Mouse (Mus musculus) neural tube, embryonic 11.5 days (tissue): ENCODE data around the gene Tmem268. TPM values are rescaled to one million over a fixed set of nuclear protein-coding genes. Genes with fewer than 3 reads are reported as not detected.

Source experiments
- ATAC-seq: fragments of 200-750 bp; cut with Nextera tagmentation; 2 replicates; pipeline ENCODE4 v1.8.0; 2017; ENCODE audit warnings: moderate number of reproducible peaks, mild to moderate bottlenecking, moderate TSS enrichment, moderate library complexity; ENCODE audit not compliant: insufficient read depth, low FRiP score, low TSS enrichment
- DNase-seq: peaks from one replicate; pipeline ENCODE4 v3.0.0-alpha.2; 2015; ENCODE audit warnings: low spot score
- H3K27ac ChIP-seq: fragments of 300-500 bp; sonication (generic); 2 replicates; pipeline ENCODE4 v1.5.1; 2014; ENCODE audit warnings: low read depth, mild to moderate bottlenecking, low read length
- H3K27me3 ChIP-seq: fragments of 300-500 bp; sonication (generic); 2 replicates; pipeline ENCODE4 v1.6.1; 2014; ENCODE audit warnings: mild to moderate bottlenecking, low read length, mixed read lengths; ENCODE audit not compliant: control insufficient read depth, insufficient read depth
- H3K36me3 ChIP-seq: fragments of 300-500 bp; sonication (generic); 2 replicates; pipeline ENCODE4 v1.6.1; 2014; ENCODE audit warnings: mild to moderate bottlenecking, low read length, moderate library complexity, mixed read lengths; ENCODE audit not compliant: control insufficient read depth, insufficient read depth
- H3K4me1 ChIP-seq: fragments of 300-500 bp; sonication (generic); 2 replicates; pipeline ENCODE4 v1.6.1; 2014; ENCODE audit warnings: low read length, mixed read lengths; ENCODE audit not compliant: control insufficient read depth, insufficient read depth
- H3K4me2 ChIP-seq: fragments of 300-500 bp; sonication (generic); 2 replicates; pipeline ENCODE4 v1.6.1; 2014; ENCODE audit warnings: low read depth, mild to moderate bottlenecking, moderate library complexity
- H3K4me3 ChIP-seq: fragments of 300-500 bp; sonication (generic); 2 replicates; pipeline ENCODE4 v1.5.1; 2014; ENCODE audit warnings: low read depth, low read length
- H3K9ac ChIP-seq: fragments of 300-500 bp; sonication (generic); 2 replicates; pipeline ENCODE4 v1.6.1; 2014; ENCODE audit warnings: mild to moderate bottlenecking, low read length
- H3K9me3 ChIP-seq: fragments of 300-500 bp; sonication (generic); 2 replicates; pipeline ENCODE4 v1.6.1; 2016; ENCODE audit warnings: low read length; ENCODE audit not compliant: control insufficient read depth
- WGBS: fragments of 180-500 bp; shearing (Covaris S2); extraction: QIAGEN DNeasy Blood & Tissue Kit; methylation state at CpG from one replicate; pipeline ENCODE4 v1.1.7; 2014; 5-methylcytosine and 5-hydroxymethylcytosine counted together
- polyA plus RNA-seq: library from polyadenylated mRNA; unstranded; fragments of >200 nt; fragmentation: Nextera tagmentation; extraction: Ambion mirVana; gene quantifications from 2 replicates; pipeline ENCODE4 v1.2.1, GENCODE M21; 2014

Gene Tmem268
- polyA plus RNA-seq, 1 experiment from 2014 or later, result 6.2 TPM

DNA sequence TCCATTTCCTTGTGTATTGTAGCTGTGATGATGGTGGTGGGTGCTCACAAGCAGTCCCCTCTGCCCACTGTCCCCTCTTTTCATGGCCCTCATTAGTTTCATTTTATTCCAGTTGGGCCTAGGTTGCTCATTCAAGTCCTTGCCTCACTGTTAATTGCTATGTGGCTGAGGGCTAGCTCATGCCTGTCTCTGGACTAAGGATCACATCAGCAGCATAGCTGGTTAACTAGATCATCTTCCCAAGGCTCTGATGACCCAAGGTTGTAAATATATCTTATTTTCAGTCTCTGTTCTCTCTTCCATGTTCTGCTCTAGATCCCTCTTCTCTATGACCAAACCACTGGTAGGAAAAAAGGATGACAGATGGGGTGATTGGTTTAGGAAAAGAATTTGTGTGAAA lies 42.7 kb downstream of the Tmem268 start:
- Histone ChIP-seq H3K36me3 (no peaks in the 10 kb centered on the region), H3K9ac (no peak overlapping the region), H3K27ac (no peak overlapping the region), H3K4me2 (no peak overlapping the region), H3K4me3 (no peak overlapping the region), H3K4me1 (no peaks in the 10 kb centered on the region), H3K9me3 (no peaks in the 10 kb centered on the region), H3K27me3 (no peaks in the 10 kb centered on the region)
- DNase-seq (no peak), ATAC-seq (no peak)

DNA sequence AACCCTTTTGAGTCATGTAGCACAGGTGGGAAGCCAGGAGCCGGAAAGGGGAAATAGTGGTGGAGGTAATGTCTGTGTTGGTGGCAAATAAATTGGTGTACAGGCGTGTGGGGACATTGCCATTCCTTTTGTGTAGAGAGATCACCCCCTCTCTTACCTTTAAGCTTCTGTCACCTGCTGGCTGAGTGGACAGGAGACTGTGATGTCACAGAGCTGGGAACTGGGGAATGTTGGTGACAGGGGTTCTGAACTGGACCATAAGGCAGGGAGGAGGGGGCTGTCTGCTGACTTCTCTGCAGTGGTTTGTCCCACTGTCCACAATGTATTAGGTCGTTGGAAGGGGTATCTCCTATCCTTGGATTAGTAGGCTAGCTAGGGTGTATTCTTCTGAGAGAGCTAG lies 46.4 kb downstream of the Tmem268 start, which contains the start of gene Gm11213:
Gm11213 (minus strand) TSS at position 317 of the 400 bp plus-strand sequence.
- ATAC-seq (no peak), DNase-seq (no peak)
- no peaks in the 10 kb centered on the region for H3K4me1 ChIP-seq
- no peaks in the 10 kb centered on the region for H3K27me3 ChIP-seq
- no peak within 1 kb of the TSS for H3K4me2 ChIP-seq
- H3K36me3 ChIP-seq, result no peaks in the 10 kb centered on the region
- no peaks in the 10 kb centered on the region for H3K9me3 ChIP-seq
- H3K4me3 ChIP-seq, result no peak within 1 kb of the TSS
- H3K9ac ChIP-seq, result no peak within 1 kb of the TSS
- no peak within 1 kb of the TSS for H3K27ac ChIP-seq
- WGBS, result 77% methylated on average over 3 of the region's 3 CpGs

DNA sequence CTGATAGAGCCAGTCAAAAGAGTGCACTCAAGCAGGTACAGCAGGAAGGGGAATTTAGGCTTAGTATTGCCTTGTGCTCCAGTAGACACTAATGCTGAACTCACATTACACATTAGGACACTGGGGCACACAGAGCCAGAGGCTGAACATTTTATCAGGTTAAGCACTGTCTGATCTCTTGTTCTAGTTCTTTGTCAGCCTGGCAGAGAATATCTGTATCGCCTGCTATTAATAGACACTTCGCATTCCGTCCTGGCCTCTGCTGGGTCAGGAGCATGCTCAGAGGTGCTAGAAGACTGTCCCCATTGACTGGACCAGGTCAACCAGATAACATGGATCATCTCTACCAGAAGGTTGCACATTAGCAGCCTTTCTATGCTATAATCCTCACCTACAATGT lies 47.0 kb downstream of the Tmem268 start:
- Histone ChIP-seq H3K4me3 (no peak overlapping the region), H3K4me2 (no peak overlapping the region), H3K4me1 (no peaks in the 10 kb centered on the region), H3K27me3 (no peaks in the 10 kb centered on the region), H3K27ac (no peak overlapping the region), H3K9ac (no peak overlapping the region), H3K9me3 (no peaks in the 10 kb centered on the region), H3K36me3 (no peaks in the 10 kb centered on the region)
- 89% methylated on average over 3 of the region's 3 CpGs for WGBS
- DNase-seq (no peak), ATAC-seq (no peak)

DNA sequence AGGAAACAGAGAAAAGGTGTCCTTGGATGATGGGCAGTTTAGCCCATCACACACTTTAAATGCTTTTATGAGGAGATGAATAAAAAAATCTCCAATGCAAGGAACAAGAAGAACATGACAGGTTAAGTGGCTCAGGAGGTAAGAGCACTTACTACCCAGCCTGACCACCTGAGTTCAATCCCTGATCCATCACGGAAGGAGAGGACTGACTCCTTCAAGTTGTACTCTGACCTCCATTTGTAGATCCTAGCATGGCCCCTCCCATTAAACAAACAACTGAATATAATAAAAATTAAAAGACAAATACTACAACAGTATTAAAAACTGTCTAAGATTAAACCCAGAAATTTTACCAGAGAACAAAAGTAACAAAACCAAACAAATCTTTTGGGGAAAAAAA lies 47.4 kb downstream of the Tmem268 start:
- Histone ChIP-seq H3K27me3 (no peaks in the 10 kb centered on the region), H3K9me3 (no peaks in the 10 kb centered on the region), H3K27ac (no peak overlapping the region), H3K36me3 (no peaks in the 10 kb centered on the region), H3K4me1 (no peaks in the 10 kb centered on the region), H3K4me3 (no peak overlapping the region), H3K4me2 (no peak overlapping the region), H3K9ac (no peak overlapping the region)
- no peak for DNase-seq
- WGBS, result 82% methylated on average over 1 of the region's 1 CpGs
- no peak for ATAC-seq

DNA sequence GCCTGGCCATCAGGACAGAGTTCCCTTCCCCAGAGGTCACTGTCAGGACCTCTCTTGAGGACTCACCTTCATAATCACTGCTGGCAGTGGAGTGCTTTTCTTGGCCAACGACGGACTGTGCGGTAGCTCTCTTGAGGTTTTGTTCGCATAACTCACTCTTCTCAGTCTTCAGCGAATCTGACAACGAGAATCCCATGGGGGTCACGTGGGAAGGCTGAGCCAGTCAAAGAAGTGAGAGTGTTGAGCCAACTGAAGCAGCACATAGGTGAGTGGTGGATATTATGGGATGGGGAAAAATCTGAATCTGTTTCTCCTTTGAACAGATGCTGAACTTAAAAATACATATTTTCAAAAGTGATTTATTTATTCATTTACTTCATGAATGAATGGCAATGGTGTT lies 49.8 kb downstream of the Tmem268 start:
- Histone ChIP-seq H3K27ac (no peak overlapping the region), H3K9ac (no peak overlapping the region), H3K36me3 (no peaks in the 10 kb centered on the region), H3K4me2 (no peak overlapping the region), H3K9me3 (no peaks in the 10 kb centered on the region), H3K4me3 (no peak overlapping the region), H3K27me3 (no peaks in the 10 kb centered on the region), H3K4me1 (no peaks in the 10 kb centered on the region)
- DNase-seq, result no peak
- ATAC-seq, result no peak
- WGBS, result 80% methylated on average over 7 of the region's 7 CpGs

DNA sequence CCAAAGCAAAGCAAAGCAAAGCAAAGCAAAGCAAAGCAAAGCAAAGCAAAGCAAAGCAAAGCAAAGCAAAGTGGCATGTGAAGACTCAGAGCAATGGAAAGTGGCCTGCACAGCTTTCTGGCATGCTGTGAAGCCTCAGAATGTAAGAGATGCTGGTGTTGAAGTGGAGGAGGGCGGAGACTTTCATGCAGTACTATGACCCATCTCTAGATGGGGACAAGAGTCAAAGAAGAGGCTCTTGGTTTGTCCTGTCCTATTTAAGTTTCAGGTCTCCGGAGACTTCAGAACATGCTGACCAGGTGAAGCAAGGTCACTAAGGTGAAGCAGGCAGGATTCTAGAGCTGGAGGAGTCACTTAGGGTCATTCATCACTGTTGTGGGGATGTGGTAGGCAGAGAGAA lies 63.3 kb downstream of the Tmem268 start:
- H3K4me3 ChIP-seq, result no peak overlapping the region
- ATAC-seq (no peak), DNase-seq (no peak)
- no peak overlapping the region for H3K4me2 ChIP-seq
- no peak overlapping the region for H3K9ac ChIP-seq
- no peak overlapping the region for H3K27ac ChIP-seq
- H3K27me3 ChIP-seq, result no peaks in the 10 kb centered on the region
- 80% methylated on average over 2 of the region's 2 CpGs for WGBS
- H3K9me3 ChIP-seq, result no peaks in the 10 kb centered on the region
- H3K36me3 ChIP-seq, result no peaks in the 10 kb centered on the region
- H3K4me1 ChIP-seq, result no peaks in the 10 kb centered on the region

DNA sequence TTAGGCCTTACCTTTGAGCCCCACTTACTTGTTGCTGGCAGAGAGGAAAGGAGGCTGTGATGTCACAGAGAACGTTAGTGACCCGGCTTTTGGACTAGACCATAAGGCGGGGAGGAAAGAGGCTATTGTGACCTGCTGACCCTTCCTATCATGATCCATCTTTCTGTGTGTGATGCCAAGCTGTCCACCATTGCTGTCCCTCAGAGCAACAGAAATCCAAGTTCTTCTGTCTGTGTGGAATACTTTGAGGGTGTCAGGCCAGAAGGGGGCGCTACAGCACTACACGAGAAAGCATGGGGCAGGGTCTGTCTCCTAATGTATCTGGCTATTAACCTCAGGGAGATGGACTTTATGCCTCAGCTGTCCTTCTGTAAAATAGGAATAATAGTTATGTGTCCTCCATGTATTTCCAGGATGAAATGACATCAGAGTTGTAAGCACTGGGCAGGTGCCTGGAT lies 63.8 kb downstream of the Tmem268 start, which contains the start of gene Tex48:
Tex48 (minus strand) TSS at position 51 of the 458 bp plus-strand sequence.
- no peaks in the 10 kb centered on the region for H3K27me3 ChIP-seq
- H3K9ac ChIP-seq, result no peak within 1 kb of the TSS
- WGBS, result 64% methylated on average over 5 of the region's 5 CpGs
- no peak for ATAC-seq
- no peaks in the 10 kb centered on the region for H3K4me1 ChIP-seq
- H3K4me2 ChIP-seq, result no peak within 1 kb of the TSS
- DNase-seq, result peak; percentile 54
- no peaks in the 10 kb centered on the region for H3K36me3 ChIP-seq
- H3K9me3 ChIP-seq, result no peaks in the 10 kb centered on the region
- no peak within 1 kb of the TSS for H3K4me3 ChIP-seq
- no peak within 1 kb of the TSS for H3K27ac ChIP-seq

DNA sequence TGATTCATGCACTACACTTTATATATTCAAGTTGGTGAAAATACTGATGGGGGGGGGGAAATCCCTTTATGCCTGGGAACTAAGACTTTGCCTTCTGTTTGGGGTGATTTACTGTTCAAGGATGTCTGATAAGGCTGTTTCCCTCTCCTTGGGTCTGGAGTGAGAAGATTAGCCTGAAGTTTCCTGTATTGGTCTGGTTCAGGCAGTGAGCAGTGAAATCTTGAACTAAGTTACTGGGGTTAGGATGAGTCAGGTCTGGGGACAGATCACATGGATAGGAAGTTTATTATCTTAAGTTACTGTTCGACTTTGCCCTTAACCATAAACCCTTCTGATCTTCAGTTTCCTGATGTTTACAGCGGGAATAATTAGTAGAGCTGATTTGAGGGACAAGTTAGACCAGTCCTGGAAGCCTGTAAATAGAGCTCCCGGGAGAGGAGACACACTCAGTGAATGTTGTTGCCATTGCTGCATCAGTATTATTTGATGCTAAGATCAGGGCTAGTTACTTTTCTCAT lies 67.0 kb downstream of the Tmem268 start:
- no peak for DNase-seq
- Histone ChIP-seq H3K36me3 (no peaks in the 10 kb centered on the region), H3K27me3 (no peaks in the 10 kb centered on the region), H3K4me1 (no peaks in the 10 kb centered on the region), H3K9me3 (no peaks in the 10 kb centered on the region), H3K9ac (no peak overlapping the region), H3K27ac (no peak overlapping the region), H3K4me2 (no peak overlapping the region), H3K4me3 (no peak overlapping the region)
- WGBS, result 67% methylated on average over 3 of the region's 3 CpGs
- no peak for ATAC-seq

DNA sequence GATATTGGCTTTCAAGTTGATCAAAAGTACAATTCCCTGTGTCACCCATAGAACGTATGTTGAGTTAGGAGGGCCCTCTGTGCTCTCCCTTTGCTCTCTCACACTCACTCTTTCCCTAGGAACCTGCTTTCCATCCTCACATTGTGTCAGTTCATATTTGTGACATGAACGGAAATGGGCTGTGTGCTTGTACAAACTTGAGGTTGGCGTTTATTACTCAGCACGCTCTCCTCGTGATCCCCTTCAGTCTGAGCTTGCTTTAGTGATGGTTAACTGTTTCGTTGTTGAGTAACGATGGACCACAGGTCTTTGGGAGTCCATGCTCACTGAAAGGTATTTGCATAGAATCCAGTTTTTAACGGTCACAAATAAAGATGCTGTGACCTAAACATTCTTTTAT lies 68.5 kb downstream of the Tmem268 start:
- Histone ChIP-seq H3K27ac (no peak overlapping the region), H3K9ac (no peak overlapping the region), H3K36me3 (no peaks in the 10 kb centered on the region), H3K4me1 (no peaks in the 10 kb centered on the region), H3K9me3 (no peaks in the 10 kb centered on the region), H3K4me2 (no peak overlapping the region), H3K4me3 (no peak overlapping the region), H3K27me3 (no peaks in the 10 kb centered on the region)
- ATAC-seq (no peak), DNase-seq (no peak)
- 91% methylated on average over 8 of the region's 8 CpGs for WGBS
